Mouse (Mus musculus) right cerebral cortex, adult 18-20 months (tissue): ENCODE data around the gene Selenoi.

Experiments used
- DNase-seq: peaks from one replicate; pipeline ENCODE4 v3.0.0; 2022; ENCODE audit warnings: mixed read lengths

Selenoi gene

DNA sequence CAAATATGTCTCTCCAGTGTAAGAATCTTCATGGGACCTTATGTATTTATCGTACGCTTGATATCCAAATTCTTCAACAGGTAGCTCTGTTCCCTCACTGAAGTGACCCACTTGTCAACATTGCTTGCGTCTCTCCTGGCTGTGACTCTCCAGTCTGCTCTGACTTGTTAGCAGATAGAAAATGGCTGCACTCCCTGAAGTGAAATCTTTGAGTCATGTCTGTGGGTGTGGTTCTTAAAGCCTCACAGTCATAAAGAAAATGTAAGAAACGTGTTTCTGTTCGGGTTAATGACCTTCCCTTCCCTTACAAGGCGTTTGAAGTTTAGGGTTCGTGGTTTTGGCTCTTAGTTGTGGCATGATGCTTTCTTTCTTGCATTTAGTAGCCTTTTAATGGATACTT, 8.2 kb downstream of the Selenoi start:
- no peak for DNase-seq

DNA sequence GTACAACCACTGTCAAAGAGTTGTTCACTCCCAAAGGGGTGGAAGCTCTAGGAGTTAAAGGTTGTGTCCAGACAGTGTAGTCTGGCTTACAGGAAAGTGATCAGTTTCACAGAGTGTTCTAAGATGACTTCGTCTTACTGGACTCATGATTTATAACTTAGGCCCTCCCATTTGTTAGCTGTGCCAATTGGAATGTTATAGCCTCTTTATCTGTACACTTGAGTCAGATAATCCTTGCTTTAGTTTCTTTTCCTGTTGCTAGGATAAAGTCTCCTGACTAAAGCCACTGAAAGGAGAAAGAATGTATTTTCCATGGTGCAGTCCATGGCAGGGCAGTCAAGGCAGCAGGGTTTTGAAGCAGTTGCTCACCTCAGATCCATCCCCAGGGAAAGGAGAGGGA, 10.0 kb downstream of the Selenoi start:
- DNase-seq: no peak

DNA sequence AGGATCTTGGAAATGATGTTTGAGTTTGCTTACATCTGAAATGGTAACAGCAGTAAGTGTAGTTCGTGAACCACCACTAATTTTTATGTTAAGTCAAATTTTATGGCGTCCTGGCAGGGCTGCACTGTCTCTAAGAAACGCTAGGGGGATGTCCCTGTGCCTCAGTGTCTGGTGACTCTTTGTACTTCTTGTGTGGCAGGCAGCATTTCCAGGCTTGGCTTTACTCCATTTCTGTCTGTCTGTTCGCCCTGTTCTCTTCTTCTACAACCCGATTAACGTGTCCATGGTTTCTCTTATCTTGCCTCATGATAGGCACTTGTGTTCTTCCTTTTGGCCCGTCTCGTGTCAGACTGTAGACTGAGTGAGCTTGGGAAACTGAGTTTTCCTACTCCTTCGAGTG, 11.4 kb downstream of the Selenoi start:
- no peak for DNase-seq

DNA sequence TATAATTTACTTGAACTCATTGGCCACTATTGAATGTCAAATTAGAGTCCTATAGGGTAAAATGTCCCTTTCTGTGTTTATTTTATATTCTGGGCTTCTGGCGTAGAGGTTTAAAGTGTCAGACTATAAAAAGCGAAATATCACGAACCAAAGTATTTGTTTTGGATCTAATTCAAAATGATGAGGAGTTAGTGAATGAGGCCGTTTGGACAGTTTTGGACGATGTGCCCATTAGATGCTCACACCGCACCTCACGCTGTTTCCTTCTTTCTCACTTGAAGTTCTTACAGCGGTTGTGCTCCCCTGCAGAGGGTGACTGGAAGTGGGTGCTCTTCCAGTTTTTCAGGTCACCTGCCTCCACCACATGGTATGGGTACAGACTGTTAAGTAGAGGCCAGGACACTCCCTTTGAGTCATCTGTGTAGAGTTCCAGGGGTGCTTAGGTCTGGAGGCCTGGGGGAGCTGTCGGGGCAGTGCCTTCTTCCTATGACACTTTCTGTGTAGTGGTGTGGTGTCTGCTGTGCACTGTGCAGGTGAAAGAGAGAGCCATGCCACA, 13.6 kb downstream of the Selenoi start:
- no peak for DNase-seq

DNA sequence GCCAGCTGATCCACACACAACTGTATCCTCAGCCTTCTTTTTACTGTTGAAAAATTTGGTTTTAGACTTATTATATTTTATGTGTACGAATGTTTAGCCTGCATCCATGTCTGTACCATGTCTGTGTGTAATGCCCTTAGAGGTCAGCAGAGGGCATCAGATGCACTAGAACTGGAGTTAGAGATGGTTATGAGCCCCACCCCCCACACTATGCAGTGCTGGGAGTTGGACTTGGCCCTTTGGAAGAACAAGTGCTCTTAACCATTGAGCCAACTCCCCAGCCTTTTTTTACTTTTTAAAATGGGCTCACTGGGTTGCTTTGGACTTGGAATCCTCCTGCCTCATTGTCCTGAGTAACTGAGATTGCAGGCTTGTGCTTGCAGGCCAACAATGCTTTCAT, 15.3 kb downstream of the Selenoi start:
- no peak for DNase-seq

DNA sequence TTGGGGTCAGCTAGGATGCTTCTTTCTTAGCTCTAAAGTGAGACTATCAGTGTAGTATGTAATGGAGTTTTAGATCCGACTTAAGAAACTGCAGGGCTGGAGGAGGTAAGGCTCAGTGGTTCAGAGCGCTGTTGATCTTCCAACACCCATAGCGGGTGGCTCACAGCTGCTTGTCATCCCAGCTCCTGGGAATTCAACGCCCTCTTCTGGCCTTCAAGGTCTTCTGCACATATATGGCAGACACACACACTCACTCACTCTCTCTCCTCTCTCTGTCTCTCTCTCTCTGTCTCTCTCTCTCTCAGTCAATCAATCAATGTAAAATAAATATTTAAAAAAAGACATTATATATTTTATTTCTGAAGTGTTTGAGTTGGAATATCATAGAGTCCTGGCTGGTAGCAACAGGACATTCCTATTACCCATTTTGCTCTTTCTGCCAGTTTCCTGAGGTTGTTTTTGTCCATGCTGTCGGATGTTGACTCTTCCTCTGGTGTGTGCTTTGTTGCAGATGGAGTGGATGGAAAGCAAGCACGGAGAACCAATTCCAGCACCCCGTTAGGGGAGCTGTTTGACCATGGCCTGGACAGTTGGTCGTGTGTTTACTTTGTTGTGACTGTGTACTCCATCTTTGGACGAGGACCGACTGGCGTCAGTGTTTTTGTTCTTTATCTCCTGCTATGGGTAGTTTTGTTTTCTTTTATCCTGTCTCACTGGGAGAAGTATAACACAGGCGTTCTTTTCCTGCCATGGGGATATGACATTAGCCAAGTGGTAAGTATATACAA, 23.4 kb downstream of the Selenoi start:
- no peak for DNase-seq

DNA sequence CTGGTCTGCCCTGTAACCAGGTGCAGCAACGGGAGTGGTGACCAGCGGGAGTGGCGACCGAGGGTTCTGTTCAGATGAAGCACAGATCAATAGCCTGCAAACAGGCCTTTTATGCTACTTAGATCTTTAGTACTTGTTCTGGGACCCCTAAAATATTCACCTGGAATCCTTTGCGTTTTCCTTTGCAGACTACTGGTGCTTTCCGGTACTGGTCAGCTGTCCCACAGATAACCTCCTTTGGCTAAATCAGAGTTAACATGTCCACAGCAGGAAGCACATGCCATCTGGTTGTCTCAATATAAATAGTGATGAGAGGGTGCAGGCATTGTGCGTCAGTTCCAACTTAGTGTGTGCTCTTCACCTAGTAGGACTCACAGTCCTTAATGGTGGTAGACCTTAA, 26.4 kb downstream of the Selenoi start:
- no peak for DNase-seq

DNA sequence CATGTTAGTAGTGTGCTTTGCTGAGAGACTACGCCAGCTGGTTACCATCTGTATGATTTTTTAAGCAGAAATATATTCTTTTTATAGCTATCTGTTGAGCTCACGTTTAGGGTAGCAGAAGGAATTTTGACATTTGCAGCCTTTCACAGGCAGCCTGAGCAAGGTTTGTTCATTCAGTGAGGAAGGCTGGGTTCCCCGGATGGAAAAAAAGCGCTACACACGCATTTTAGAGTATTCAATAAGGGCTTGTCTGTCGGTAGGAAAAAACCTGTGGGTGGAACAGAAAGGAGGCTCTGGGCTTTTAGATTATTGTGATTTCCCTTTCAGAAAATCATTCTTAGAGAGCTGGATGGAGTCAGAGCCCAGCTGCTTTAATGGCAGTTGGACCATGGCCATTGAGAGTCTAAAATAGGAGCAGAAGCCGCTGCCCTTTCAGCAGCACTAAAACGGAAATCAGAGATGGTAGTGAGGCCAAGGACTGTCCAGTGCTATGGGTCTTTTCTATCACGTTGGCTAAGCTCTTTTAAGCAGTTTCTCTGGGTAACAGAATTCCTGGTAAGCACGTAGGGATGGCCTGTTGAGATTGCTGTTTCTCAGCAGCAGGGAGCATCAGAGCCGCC, 38.3 kb downstream of the Selenoi start:
- peak; percentile 79 for DNase-seq

DNA sequence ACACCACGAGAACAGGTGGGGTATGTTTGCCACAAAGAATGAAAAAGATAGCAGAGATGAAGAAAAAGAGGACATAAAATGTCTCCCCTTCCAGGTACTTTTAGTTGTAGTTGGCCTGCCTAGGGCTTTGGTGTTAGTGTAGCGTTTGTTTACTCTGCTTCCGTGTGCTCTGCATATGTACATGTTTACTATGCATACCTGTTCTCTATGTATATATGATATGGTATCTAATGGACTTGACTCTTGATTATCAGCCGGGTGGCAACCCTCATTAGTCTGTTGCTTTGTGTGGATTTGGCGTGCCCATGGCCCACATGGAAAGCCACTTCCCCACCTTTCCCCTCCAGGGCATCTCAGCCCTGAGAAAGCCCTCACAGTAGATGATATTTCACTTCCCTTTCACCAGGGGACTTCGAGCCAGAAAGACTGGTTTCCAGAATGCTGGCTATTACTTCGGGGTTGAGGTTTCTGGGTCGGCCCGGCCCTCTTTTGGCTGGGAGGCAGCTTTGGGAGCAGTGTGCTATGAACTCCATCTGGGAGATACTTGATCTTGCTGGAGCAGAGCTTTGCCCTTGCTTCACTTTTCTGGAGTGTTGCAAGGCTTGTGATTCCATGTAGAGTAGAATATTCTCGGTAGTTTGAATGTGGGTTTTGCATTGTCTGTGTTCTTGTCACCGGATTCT, 39.4 kb downstream of the Selenoi start:
- no peak for DNase-seq

DNA sequence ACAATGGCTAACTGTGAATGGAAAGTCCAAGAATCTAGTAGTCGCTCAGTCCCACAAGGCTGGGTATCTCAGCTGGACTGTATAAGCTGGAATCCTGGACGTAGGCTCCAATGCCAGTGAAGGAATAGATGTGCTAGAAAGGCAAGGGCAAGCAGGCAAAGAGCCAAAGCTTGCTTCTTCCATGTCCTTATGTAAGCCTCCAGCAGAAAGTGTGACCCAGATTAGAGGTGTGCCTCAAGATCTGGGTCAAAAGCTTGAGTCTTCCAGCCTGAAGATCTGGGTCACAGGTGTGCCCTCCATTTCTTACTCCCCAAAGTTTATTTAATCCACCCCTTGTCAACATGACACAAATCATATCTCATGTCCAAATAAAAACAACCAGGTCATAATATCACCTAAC, 44.0 kb downstream of the Selenoi start:
- DNase-seq: no peak

DNA sequence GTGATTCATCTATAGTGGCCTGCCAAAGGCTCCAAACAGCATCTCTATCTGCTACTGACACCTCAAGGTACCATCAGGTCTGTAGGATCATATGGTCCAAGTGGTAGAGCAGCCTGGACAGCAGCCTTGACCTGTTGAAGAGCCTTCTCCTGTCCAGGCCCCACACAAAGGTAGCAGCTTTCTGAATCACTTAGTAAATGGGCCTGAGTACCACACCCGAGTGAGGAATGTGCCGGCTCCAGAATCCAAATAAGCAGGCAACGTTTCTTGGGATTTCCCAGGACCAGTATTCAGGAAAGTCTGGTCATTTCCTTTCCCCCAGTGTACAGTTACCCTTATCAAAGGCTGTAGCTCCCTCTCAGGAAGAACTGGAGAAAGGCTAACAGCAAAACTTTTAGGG, 46.6 kb downstream of the Selenoi start:
- DNase-seq: no peak

DNA sequence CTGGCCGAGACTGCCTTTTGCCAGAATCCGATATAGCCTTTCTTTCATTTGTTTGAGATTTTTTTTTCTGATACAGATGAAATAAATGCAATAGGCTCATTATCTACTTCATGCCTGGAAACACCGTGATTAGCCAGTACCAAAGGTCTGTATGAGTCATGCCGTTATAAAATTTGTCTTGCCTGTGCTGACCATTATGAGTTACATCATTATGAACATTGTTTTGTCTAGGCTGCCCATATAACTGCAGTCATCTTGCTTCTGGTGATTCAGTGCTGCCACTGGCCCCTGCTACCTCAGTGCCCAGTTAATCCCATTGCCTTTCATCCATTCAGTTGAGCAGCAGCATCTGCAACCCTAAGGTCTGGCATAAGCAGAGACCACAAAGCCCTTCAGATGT, 47.1 kb downstream of the Selenoi start:
- no peak for DNase-seq

DNA sequence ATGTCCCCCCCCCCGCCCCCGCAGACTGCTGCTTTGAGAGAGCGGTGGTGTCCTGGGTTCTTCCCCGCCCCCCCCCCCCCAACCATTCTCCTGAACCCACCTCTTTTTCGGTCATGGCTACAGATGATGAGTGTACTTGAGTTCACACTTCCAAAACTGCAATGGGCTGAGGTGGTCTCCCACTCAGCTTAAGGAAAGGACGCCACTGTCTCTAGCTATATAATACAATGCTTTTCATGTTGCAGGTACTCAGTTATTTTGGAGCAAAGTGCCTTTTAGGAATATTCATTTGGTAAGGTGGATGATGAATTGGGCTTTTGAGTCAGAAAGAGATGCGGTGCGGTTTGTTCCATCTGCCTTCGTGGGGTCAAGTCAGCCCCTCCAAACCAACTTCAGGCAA, 48.5 kb downstream of the Selenoi start:
- DNase-seq: no peak

DNA sequence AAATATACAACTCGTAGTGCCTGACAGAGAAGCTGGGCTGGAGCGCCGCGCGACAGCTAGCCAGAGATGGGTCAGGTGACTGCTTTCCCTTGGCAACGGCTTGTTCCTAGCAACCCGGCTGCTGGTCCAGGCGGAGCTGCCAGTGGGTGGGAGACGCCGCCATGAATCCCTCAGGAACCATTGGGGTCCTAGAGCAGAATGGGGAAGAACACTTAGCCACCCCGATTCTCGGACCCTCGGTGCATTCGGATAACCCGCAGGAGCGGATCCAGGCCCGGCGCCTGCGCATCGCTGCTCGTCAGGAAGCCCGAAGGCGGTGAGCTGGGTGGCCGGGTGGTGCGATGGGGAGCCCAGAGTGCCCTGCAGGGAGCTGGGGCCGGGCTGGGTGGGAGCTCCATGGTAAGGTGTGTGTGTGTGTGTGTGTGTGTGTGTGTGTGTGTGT, 48.9 kb downstream of the Selenoi start, which contains the start of gene Drc1:
TSS of gene Drc1 (plus strand) at position 98 of the 442 bp plus-strand sequence.
- DNase-seq: peak; percentile 76

DNA sequence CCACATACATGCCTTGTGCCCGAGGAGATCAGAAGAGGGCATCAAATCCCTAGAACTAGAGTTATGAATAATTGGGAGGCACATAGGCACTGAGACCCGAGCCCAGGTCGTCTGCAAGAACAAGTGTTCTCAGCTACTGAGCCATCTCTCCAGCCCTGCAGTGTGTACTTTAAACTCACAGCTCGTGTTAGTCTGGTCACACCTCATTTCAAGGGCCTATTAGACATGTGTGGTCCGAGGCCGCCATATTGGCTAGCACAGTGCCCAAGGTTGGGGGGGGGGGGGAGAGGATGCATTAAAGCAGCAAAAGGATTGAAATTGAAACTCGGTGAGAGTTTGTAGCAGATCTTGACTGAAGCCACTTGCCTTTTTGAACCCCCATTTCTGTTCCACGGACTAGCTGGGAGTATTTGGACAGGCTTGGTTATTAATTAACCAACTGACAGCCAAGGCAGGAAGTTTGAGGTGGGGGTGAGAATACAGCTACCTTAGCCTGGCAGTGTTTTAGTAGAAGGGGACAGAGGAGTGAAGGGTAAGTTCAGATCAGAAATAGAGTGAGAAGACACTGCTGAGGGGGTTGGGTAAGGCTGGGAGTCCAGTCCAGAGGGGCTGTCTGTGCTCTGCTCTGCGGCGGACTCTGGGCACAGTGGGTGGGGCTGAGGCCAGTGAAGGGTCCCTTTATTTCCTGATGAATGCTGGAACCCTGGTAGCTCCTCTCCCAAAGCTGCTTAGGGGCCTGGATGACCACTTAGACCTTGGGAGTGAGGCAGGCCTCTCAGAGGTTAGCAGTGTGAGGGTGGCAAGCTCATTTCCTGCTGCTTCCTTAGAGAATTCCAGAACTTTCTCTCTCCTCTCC, 53.8 kb downstream of the Selenoi start:
- no peak for DNase-seq

DNA sequence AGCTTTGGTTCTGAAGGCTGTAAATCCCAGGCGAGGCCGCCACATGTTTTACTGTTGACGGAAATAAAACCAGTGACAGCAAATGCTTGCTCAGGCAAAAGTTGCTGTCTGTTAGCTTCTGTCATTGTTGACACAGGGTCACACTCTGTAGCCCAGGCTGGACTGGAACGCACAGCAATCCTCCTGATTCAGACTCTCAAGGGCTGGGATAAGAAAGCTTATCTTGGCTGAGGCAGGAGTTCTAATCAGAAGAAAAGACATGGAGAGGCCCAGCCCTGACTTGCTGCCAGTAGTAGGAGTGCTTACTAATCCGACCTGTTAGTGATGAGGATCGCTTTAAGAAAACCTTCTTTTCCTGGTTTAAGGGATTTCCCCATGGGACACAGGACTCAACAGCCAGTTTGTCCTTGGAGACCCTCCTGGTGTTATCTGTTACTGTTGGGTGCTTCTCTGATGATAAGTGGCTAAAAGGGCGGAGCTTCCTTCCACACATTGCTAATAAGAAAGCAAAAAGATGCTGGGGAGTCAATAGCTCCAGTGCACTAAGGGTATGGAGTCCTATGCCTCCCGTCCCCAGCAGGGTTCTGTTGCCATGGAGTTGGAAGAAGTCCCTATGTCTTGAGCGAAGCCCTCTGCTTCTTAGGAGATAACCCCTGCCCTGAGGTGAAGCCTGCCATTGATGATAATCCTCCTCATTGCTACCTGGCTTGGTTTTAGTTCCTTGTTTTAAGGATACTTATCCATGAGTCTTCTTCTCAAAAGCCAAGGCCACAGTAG, 54.9 kb downstream of the Selenoi start:
- DNase-seq: no peak
